12 mouse cellular contexts compared by ENCODE assay signal in the genomic region with DNA sequence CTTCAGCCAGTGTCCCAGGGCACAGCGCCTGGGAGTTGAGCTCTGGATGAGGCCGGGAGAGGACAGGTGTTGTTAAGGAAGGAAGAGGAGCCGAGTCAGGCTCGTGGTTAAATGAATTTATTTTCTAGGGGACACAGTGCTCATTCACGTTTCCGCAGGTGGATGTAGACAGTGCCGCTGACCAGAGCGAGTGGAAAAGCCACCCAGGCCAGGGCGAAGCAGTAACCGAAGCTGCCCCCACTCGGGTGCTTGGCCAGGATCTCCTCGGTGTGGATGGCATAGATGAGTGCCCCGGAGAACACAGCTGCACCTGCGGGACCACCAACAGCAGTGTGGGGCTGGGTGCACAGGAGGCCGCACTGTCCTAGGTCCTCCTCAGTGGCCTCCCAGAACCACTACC. TPM values are rescaled to one million over a fixed set of nuclear protein-coding genes. Genes with fewer than 3 reads are reported as not detected.
DNase-seq lines count a peak whose midpoint lies in the region; ATAC-seq and TF ChIP-seq lines count a peak whose summit lies in the region.
"Had no signal": no experiment of that assay in that cellular context is flagged by ENCODE, and none has a peak within 500 bp of the region (broad histone marks: within the 10 kb centered on the region; RNA-seq: fewer than 3 reads in every experiment).

No protein-coding gene starts in this region.

- no peak for TF ChIP-seq CTCF in midbrain, postnatal 0 days (IDR thresholded peaks at IDR 0.05)

- H3K9me3 ChIP-seq in heart, embryonic 15.5 days (replicated peaks), result no peaks in the 10 kb centered on the region
- H3K9me3 ChIP-seq in heart, embryonic 12.5 days (replicated peaks), result no peaks in the 10 kb centered on the region
- no peaks in the 10 kb centered on the region for H3K9me3 ChIP-seq in midbrain, postnatal 0 days (ENCODE audit: low read length)
- no peaks in the 10 kb centered on the region for H3K9me3 ChIP-seq in midbrain, embryonic 15.5 days
- no peaks in the 10 kb centered on the region for H3K9me3 ChIP-seq in intestine, embryonic 16.5 days (ENCODE audit: control insufficient read depth, low read length)
- H3K9me3 ChIP-seq in stomach, embryonic 14.5 days (ENCODE audit: control insufficient read depth, low read depth, low read length), result no peaks in the 10 kb centered on the region

- H3K9ac ChIP-seq in heart, embryonic 15.5 days, result no peak overlapping the region
- no peak overlapping the region; the same call in 1 of the 2 replicates for H3K9ac ChIP-seq in heart, embryonic 12.5 days
- no peak overlapping the region for H3K9ac ChIP-seq in midbrain, postnatal 0 days (replicated peaks; ENCODE audit: low read length, poor library complexity, severe bottlenecking)
- H3K9ac ChIP-seq in midbrain, embryonic 15.5 days, result no peak overlapping the region
- peak overlapping the region; percentile 35; the same call in 1 of the 2 replicates for H3K9ac ChIP-seq in intestine, embryonic 16.5 days (ENCODE audit: low read depth, low read length)
- no peak overlapping the region; the same call in 1 of the 2 replicates for H3K9ac ChIP-seq in stomach, embryonic 14.5 days (replicated peaks; ENCODE audit: low read depth, low read length)

- no peak overlapping the region for H3K4me3 ChIP-seq in heart, embryonic 15.5 days
- H3K4me3 ChIP-seq in heart, embryonic 12.5 days, result no peak overlapping the region
- H3K4me3 ChIP-seq in midbrain, postnatal 0 days (ENCODE audit: low read depth, low read length), result no peak overlapping the region
- no peak overlapping the region for H3K4me3 ChIP-seq in midbrain, embryonic 15.5 days
- no peak overlapping the region for H3K4me3 ChIP-seq in intestine, embryonic 16.5 days (ENCODE audit: low read length)
- no peak overlapping the region for H3K4me3 ChIP-seq in stomach, embryonic 14.5 days (ENCODE audit: low read depth, low read length)

- H3K4me2 ChIP-seq in heart, embryonic 15.5 days, result no peak overlapping the region
- no peak overlapping the region for H3K4me2 ChIP-seq in heart, embryonic 12.5 days
- no peak overlapping the region for H3K4me2 ChIP-seq in midbrain, postnatal 0 days (ENCODE audit: low read depth, low read length, poor library complexity, severe bottlenecking)
- no peak overlapping the region for H3K4me2 ChIP-seq in midbrain, embryonic 15.5 days
- H3K4me2 ChIP-seq in intestine, embryonic 16.5 days (ENCODE audit: low read depth, low read length), result no peak overlapping the region
- H3K4me2 ChIP-seq in stomach, embryonic 14.5 days (replicated peaks; ENCODE audit: low read depth, low read length), result 0 out of 2 replicates have a peak overlapping the region, but pooled peaks have one; percentile 46

- ATAC-seq in heart, embryonic 15.5 days (replicated peaks; ENCODE audit: insufficient number of reproducible peaks, insufficient read depth, low FRiP score, low read depth), result no peak
- no peak for ATAC-seq in heart, embryonic 12.5 days (ENCODE audit: insufficient number of reproducible peaks, low FRiP score)
- ATAC-seq in midbrain, postnatal 0 days (ENCODE audit: low FRiP score), result no peak
- no peak for ATAC-seq in midbrain, embryonic 15.5 days (replicated peaks)
- no peak for ATAC-seq in intestine, embryonic 16.5 days
- no peak for ATAC-seq in stomach, embryonic 14.5 days (ENCODE audit: insufficient number of reproducible peaks, insufficient read depth, low FRiP score, low read depth)
- ATAC-seq: activated CD4-positive, CD25-positive, alpha-beta regulatory T cell, adult 4 months had no signal

- 81% methylated on average over 15 of the region's 15 CpGs for WGBS in heart, embryonic 15.5 days
- 82% methylated on average over 15 of the region's 15 CpGs for WGBS in heart, embryonic 12.5 days
- WGBS in midbrain, postnatal 0 days, result 88% methylated on average over 15 of the region's 15 CpGs
- WGBS in midbrain, embryonic 15.5 days, result 85% methylated on average over 15 of the region's 15 CpGs
- WGBS in intestine, embryonic 16.5 days, result 83% methylated on average over 15 of the region's 15 CpGs
- 77% methylated on average over 15 of the region's 15 CpGs for WGBS in stomach, embryonic 14.5 days

- H3K27me3 ChIP-seq in heart, embryonic 15.5 days, result no peaks in the 10 kb centered on the region
- no peaks in the 10 kb centered on the region for H3K27me3 ChIP-seq in heart, embryonic 12.5 days (replicated peaks)
- no peaks in the 10 kb centered on the region for H3K27me3 ChIP-seq in midbrain, postnatal 0 days (ENCODE audit: insufficient read depth, low read length)
- H3K27me3 ChIP-seq in midbrain, embryonic 15.5 days (replicated peaks), result 0 out of 2 replicates have a peak, but pooled peaks cover 3% of the 10 kb centered on the region
- no peaks in the 10 kb centered on the region for H3K27me3 ChIP-seq in intestine, embryonic 16.5 days (replicated peaks; ENCODE audit: control insufficient read depth, insufficient read depth, low read length)
- no peaks in the 10 kb centered on the region for H3K27me3 ChIP-seq in stomach, embryonic 14.5 days (ENCODE audit: control insufficient read depth, insufficient read depth, low read length)

- DNase-seq in midbrain, postnatal 0 days (ENCODE audit: low spot score), result no peak
- no peak for DNase-seq in cerebellum, postnatal 10 days
- no peak for DNase-seq in left cerebral cortex, adult 8-10 months (ENCODE audit: low spot score in 2 of 2)
- DNase-seq: heart, adult 18-20 months had no signal

- peaks cover 52% of the 10 kb centered on the region for H3K4me1 ChIP-seq in heart, embryonic 15.5 days (replicated peaks)
- peaks cover 48% of the 10 kb centered on the region for H3K4me1 ChIP-seq in heart, embryonic 12.5 days (replicated peaks)
- H3K4me1 ChIP-seq in midbrain, postnatal 0 days (ENCODE audit: insufficient read depth, low read length), result peaks cover 11% of the 10 kb centered on the region
- peaks cover 32% of the 10 kb centered on the region for H3K4me1 ChIP-seq in midbrain, embryonic 15.5 days
- peaks cover 56% of the 10 kb centered on the region for H3K4me1 ChIP-seq in intestine, embryonic 16.5 days (ENCODE audit: control insufficient read depth, insufficient read depth, low read length)
- H3K4me1 ChIP-seq in stomach, embryonic 14.5 days (ENCODE audit: control insufficient read depth, insufficient read depth, low read length), result peaks cover 57% of the 10 kb centered on the region

- no peaks in the 10 kb centered on the region for H3K36me3 ChIP-seq in heart, embryonic 15.5 days
- peaks cover 17% of the 10 kb centered on the region for H3K36me3 ChIP-seq in heart, embryonic 12.5 days
- peaks cover 2% of the 10 kb centered on the region; the same call in 1 of the 2 replicates for H3K36me3 ChIP-seq in midbrain, postnatal 0 days (ENCODE audit: insufficient read depth, low read length)
- H3K36me3 ChIP-seq in midbrain, embryonic 15.5 days (replicated peaks), result no peaks in the 10 kb centered on the region
- 0 out of 2 replicates have a peak, but pooled peaks cover 2% of the 10 kb centered on the region for H3K36me3 ChIP-seq in intestine, embryonic 16.5 days (ENCODE audit: control insufficient read depth, insufficient read depth, low read length)
- H3K36me3 ChIP-seq in stomach, embryonic 14.5 days (ENCODE audit: control insufficient read depth, insufficient read depth, low read length), result peaks cover 10% of the 10 kb centered on the region; the same call in 1 of the 2 replicates

- H3K27ac ChIP-seq in heart, embryonic 15.5 days, result 0 out of 2 replicates have a peak overlapping the region, but pooled peaks have one; percentile 71
- no peak overlapping the region for H3K27ac ChIP-seq in heart, embryonic 12.5 days (ENCODE audit: poor library complexity, severe bottlenecking)
- 0 out of 2 replicates have a peak overlapping the region, but pooled peaks have one; percentile 83 for H3K27ac ChIP-seq in midbrain, postnatal 0 days (ENCODE audit: low read depth, low read length)
- no peak overlapping the region for H3K27ac ChIP-seq in midbrain, embryonic 15.5 days
- H3K27ac ChIP-seq in intestine, embryonic 16.5 days (ENCODE audit: low read length), result peak overlapping the region; percentile 73
- H3K27ac ChIP-seq in stomach, embryonic 14.5 days (ENCODE audit: low read length), result peak overlapping the region; percentile 91; the same call in 1 of the 2 replicates

RNA-seq across cellular contexts. Expression of a gene that starts 3.3 kb away (rescaled TPM):
- 71.5 and 108 TPM in 2 replicates for polyA plus RNA-seq in heart, embryonic 15.5 days (2015; fragmentation: Nextera tagmentation; extraction: Ambion mirVana)
- 63.1 and 69.0 TPM in 2 replicates for polyA plus RNA-seq in heart, embryonic 12.5 days (2016; fragmentation: Nextera tagmentation; extraction: Ambion mirVana)
- 12.8 and 17.0 TPM in 2 replicates for total RNA-seq in midbrain, postnatal 0 days (2014; rRNA removed)
- 36.4 and 38.5 TPM in 2 replicates for polyA plus RNA-seq in midbrain, postnatal 0 days (2015; fragmentation: Nextera tagmentation; extraction: Ambion mirVana)
- 35.2 and 40.3 TPM in 2 replicates for polyA plus RNA-seq in midbrain, embryonic 15.5 days (2015; fragmentation: Nextera tagmentation; extraction: Ambion mirVana)
- polyA plus RNA-seq in intestine, embryonic 16.5 days (2015; fragmentation: Nextera tagmentation; extraction: Ambion mirVana), result 128 and 147 TPM in 2 replicates
- 263 and 295 TPM in 2 replicates for polyA plus RNA-seq in stomach, embryonic 14.5 days (2014; fragmentation: Nextera tagmentation; extraction: Ambion mirVana)
- 1 to 10 TPM; 4.3 to 7.4 (median 6.3) TPM for total RNA-seq in left cerebral cortex, adult 8-10 months (2022)

RNA-seq across cellular contexts. Expression of a gene that starts 5.9 kb away (rescaled TPM):
- polyA plus RNA-seq in heart, embryonic 15.5 days (2015; fragmentation: Nextera tagmentation; extraction: Ambion mirVana), result 3.4 and 3.6 TPM in 2 replicates
- polyA plus RNA-seq in heart, embryonic 12.5 days (2016; fragmentation: Nextera tagmentation; extraction: Ambion mirVana), result 2.4 and 3.5 TPM in 2 replicates
- total RNA-seq in midbrain, postnatal 0 days (2014; rRNA removed), result 4.2 and 7.2 TPM in 2 replicates
- polyA plus RNA-seq in midbrain, postnatal 0 days (2015; fragmentation: Nextera tagmentation; extraction: Ambion mirVana), result 4.3 and 5.8 TPM in 2 replicates
- polyA plus RNA-seq in midbrain, embryonic 15.5 days (2015; fragmentation: Nextera tagmentation; extraction: Ambion mirVana), result 6.0 TPM in 2 replicates
- 4.0 and 4.3 TPM in 2 replicates for polyA plus RNA-seq in intestine, embryonic 16.5 days (2015; fragmentation: Nextera tagmentation; extraction: Ambion mirVana)
- 3.4 and 3.5 TPM in 2 replicates for polyA plus RNA-seq in stomach, embryonic 14.5 days (2014; fragmentation: Nextera tagmentation; extraction: Ambion mirVana)
- 1 to 10 TPM; 2.1 to 3.7 (median 2.9) TPM for total RNA-seq in left cerebral cortex, adult 8-10 months (2022)

RNA-seq across cellular contexts. Expression of a gene that starts 21.2 kb away (rescaled TPM):
- polyA plus RNA-seq in heart, embryonic 15.5 days (2015; fragmentation: Nextera tagmentation; extraction: Ambion mirVana), result 6.6 and 8.0 TPM in 2 replicates
- 5.8 and 7.2 TPM in 2 replicates for polyA plus RNA-seq in heart, embryonic 12.5 days (2016; fragmentation: Nextera tagmentation; extraction: Ambion mirVana)
- 27.4 and 41.6 TPM in 2 replicates for total RNA-seq in midbrain, postnatal 0 days (2014; rRNA removed)
- polyA plus RNA-seq in midbrain, postnatal 0 days (2015; fragmentation: Nextera tagmentation; extraction: Ambion mirVana), result 5.5 and 5.6 TPM in 2 replicates
- polyA plus RNA-seq in midbrain, embryonic 15.5 days (2015; fragmentation: Nextera tagmentation; extraction: Ambion mirVana), result 7.7 and 10.2 TPM in 2 replicates
- 8.1 TPM in 2 replicates for polyA plus RNA-seq in intestine, embryonic 16.5 days (2015; fragmentation: Nextera tagmentation; extraction: Ambion mirVana)
- 4.7 and 5.4 TPM in 2 replicates for polyA plus RNA-seq in stomach, embryonic 14.5 days (2014; fragmentation: Nextera tagmentation; extraction: Ambion mirVana)
- 10 to 100 TPM; 18.7 to 24.9 (median 22.7) TPM for total RNA-seq in left cerebral cortex, adult 8-10 months (2022)

RNA-seq across cellular contexts. Expression of a gene that starts 21.4 kb away (rescaled TPM):
- polyA plus RNA-seq in heart, embryonic 15.5 days (2015; fragmentation: Nextera tagmentation; extraction: Ambion mirVana), result 0.65 and 0.76 TPM in 2 replicates
- polyA plus RNA-seq in heart, embryonic 12.5 days (2016; fragmentation: Nextera tagmentation; extraction: Ambion mirVana), result 0.89 and 1.2 TPM in 2 replicates
- 0.38 TPM in 1 of 2 replicates, not detected in the other for total RNA-seq in midbrain, postnatal 0 days (2014; rRNA removed)
- 0.25 and 0.30 TPM in 2 replicates for polyA plus RNA-seq in midbrain, postnatal 0 days (2015; fragmentation: Nextera tagmentation; extraction: Ambion mirVana)
- polyA plus RNA-seq in midbrain, embryonic 15.5 days (2015; fragmentation: Nextera tagmentation; extraction: Ambion mirVana), result 0.22 TPM in 1 of 2 replicates, not detected in the other
- polyA plus RNA-seq in intestine, embryonic 16.5 days (2015; fragmentation: Nextera tagmentation; extraction: Ambion mirVana), result 0.62 and 0.98 TPM in 2 replicates
- polyA plus RNA-seq in stomach, embryonic 14.5 days (2014; fragmentation: Nextera tagmentation; extraction: Ambion mirVana), result 0.45 and 0.65 TPM in 2 replicates
- total RNA-seq in left cerebral cortex, adult 8-10 months (2022), result under 1 TPM in 1 of 4 experiments, not detected in 3; 0.98 TPM
- total RNA-seq: heart, adult 18-20 months; liver, adult 2 months; monocyte, adult 5-6 weeks had no signal
- polyA plus RNA-seq: activated CD4-positive, CD25-positive, alpha-beta regulatory T cell, adult 4 months; liver, adult 2 months had no signal

RNA-seq across cellular contexts. Expression of a gene that starts 39.7 kb away (rescaled TPM):
- polyA plus RNA-seq in heart, embryonic 15.5 days (2015; fragmentation: Nextera tagmentation; extraction: Ambion mirVana), result 0.21 and 0.27 TPM in 2 replicates
- polyA plus RNA-seq in heart, embryonic 12.5 days (2016; fragmentation: Nextera tagmentation; extraction: Ambion mirVana), result 0.37 and 0.42 TPM in 2 replicates
- total RNA-seq in midbrain, postnatal 0 days (2014; rRNA removed), result 51.6 and 51.7 TPM in 2 replicates
- 5.4 and 6.6 TPM in 2 replicates for polyA plus RNA-seq in midbrain, postnatal 0 days (2015; fragmentation: Nextera tagmentation; extraction: Ambion mirVana)
- 2.7 and 3.9 TPM in 2 replicates for polyA plus RNA-seq in midbrain, embryonic 15.5 days (2015; fragmentation: Nextera tagmentation; extraction: Ambion mirVana)
- 0.31 and 0.39 TPM in 2 replicates for polyA plus RNA-seq in intestine, embryonic 16.5 days (2015; fragmentation: Nextera tagmentation; extraction: Ambion mirVana)
- polyA plus RNA-seq in stomach, embryonic 14.5 days (2014; fragmentation: Nextera tagmentation; extraction: Ambion mirVana), result 0.29 and 0.48 TPM in 2 replicates
- 10 to 100 TPM; 11.1 to 12.9 (median 11.8) TPM for total RNA-seq in left cerebral cortex, adult 8-10 months (2022)
- total RNA-seq: monocyte, adult 5-6 weeks had no signal
- polyA plus RNA-seq: activated CD4-positive, CD25-positive, alpha-beta regulatory T cell, adult 4 months had no signal

Comparison
In these comparisons a context has a peak if more than half of its experiments do, and no peak if none do; other contexts are left out.
1. H3K27ac ChIP-seq: peak in heart, embryonic 15.5 days (single experiment), midbrain, postnatal 0 days (single experiment), intestine, embryonic 16.5 days (single experiment) and stomach, embryonic 14.5 days (single experiment); none in heart, embryonic 12.5 days (single experiment) and midbrain, embryonic 15.5 days (single experiment).